Comparison of ENCODE assay signal across 14 mouse cellular contexts in the genomic region with DNA sequence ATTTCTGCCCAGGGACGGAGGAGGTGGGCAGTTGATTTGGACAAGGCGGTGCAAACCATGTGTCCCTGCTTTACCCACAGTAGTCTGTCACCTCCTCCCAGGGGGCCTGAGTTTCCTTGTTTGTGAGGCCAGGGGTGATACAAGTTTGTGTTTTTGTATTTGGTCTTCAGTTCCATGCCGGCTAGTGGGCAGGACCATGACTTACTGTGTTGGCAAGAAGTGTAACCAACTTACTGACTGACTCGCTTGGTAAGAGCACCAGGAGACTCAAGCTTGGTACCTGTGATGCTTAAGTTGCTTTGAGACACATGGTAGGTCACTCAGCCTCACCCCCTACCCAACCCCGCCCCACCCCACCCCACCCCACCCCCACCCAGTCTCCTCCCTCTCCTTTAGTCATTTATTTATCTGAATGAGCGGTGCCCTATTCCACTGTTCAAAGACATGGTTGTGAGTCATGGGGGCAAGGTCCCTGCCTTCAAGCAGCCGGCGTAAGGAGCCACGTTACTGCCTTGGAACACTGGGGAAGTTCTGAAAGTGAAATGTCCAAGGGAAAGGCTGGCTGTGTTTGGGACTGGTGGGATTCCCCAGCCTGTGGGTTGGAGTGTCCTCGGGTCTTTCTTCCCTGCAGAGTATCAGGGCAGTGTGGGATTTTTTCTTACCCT. TPM values are rescaled to one million over a fixed set of nuclear protein-coding genes. Genes with fewer than 3 reads are reported as not detected.
A peak's percentile ranks its signal among the peaks of the same experiment; 100 is the strongest.
DNase-seq lines count a peak whose midpoint lies in the region; TF ChIP-seq lines count a peak whose summit lies in the region.
"Had no signal": no experiment of that assay in that cellular context is flagged by ENCODE, and none has a peak within 500 bp of the region (broad histone marks: within the 10 kb centered on the region; RNA-seq: fewer than 3 reads in every experiment).

No protein-coding gene starts in this region.

- H3K79me3 ChIP-seq in C2C12 (ENCODE audit: low read depth), result peaks cover 88% of the 10 kb centered on the region

- no peak overlapping the region for H3ac ChIP-seq in C2C12 (ENCODE audit: control insufficient read depth, insufficient read length, low read depth)

- H3K4me3 ChIP-seq in C2C12 (ENCODE audit: insufficient read depth, poor library complexity, severe bottlenecking), result no peak overlapping the region
- no peak overlapping the region for H3K4me3 ChIP-seq in embryonic fibroblast, embryonic 13.5 days (ENCODE audit: insufficient read depth, low read length)
- H3K4me3 ChIP-seq: heart, embryonic 13.5 days; hindbrain, embryonic 15.5 days; limb, embryonic 10.5 days had no signal

- peak overlapping the region; percentile 3; the same call in 1 of the 2 replicates for H3K27ac ChIP-seq in embryonic fibroblast, embryonic 13.5 days (ENCODE audit: insufficient read depth, low read length)
- H3K27ac ChIP-seq: heart, embryonic 13.5 days; hindbrain, embryonic 15.5 days; limb, embryonic 10.5 days had no signal

- H3K4me1 ChIP-seq in embryonic fibroblast, embryonic 13.5 days (ENCODE audit: control insufficient read depth, insufficient read depth, low read length), result peaks cover 8% of the 10 kb centered on the region

- H3K79me2 ChIP-seq in C2C12 (ENCODE audit: control insufficient read depth, insufficient read depth), result peaks cover 100% of the 10 kb centered on the region

- no peak for TF ChIP-seq CTCF in C2C12 (IDR thresholded peaks at IDR 0.05; ENCODE audit: control insufficient read depth, insufficient read depth, insufficient read length)
- no peak for TF ChIP-seq CTCF in embryonic fibroblast, embryonic 13.5 days (IDR thresholded peaks at IDR 0.05; ENCODE audit: borderline replicate concordance, insufficient read depth, low read length)

- intact Hi-C loops in heart, postnatal 25 days (cut with DNase I), result no loop called here

- no peaks in the 10 kb centered on the region for H3K27me3 ChIP-seq in C2C12 (ENCODE audit: control insufficient read depth, insufficient read depth, insufficient read length)
- H3K27me3 ChIP-seq: heart, embryonic 13.5 days; hindbrain, embryonic 15.5 days had no signal

- no peak for TF ChIP-seq POLR2A in embryonic fibroblast, embryonic 13.5 days (IDR thresholded peaks at IDR 0.05; ENCODE audit: low read depth, low read length)

- DNase-seq in heart, adult 11 months, result peak; percentile 87
- no peak for DNase-seq in heart, postnatal 25 days (ENCODE audit: low spot score)
- peak; percentile 56 to 60 for DNase-seq in kidney, postnatal 36 days
- no peak for DNase-seq in frontal cortex, postnatal 14 days (ENCODE audit: low spot score in 2 of 2)
- DNase-seq in thymus, postnatal 14 days, result no peak
- DNase-seq in cerebellum, postnatal 25 days, result no peak
- DNase-seq: gastrocnemius, postnatal 14 days; lung, adult 2 months; thymus, postnatal 36 days had no signal

- H3K36me3 ChIP-seq in C2C12 (ENCODE audit: control insufficient read depth, insufficient read depth), result peaks cover 21% of the 10 kb centered on the region
- H3K36me3 ChIP-seq: hindbrain, embryonic 15.5 days had no signal

TF ChIP-seq in C2C12, 6 proteins besides CTCF, POLR2A, EP300 and RAD21:
- TF ChIP-seq MYOD1 (IDR thresholded peaks at IDR 0.05; ENCODE audit: control insufficient read depth, insufficient read length, low read depth), result no peak
- TF ChIP-seq MAX (IDR thresholded peaks at IDR 0.05), result peak; percentile 9

RNA-seq across cellular contexts. Expression of a gene that starts 12.5 kb away (rescaled TPM):
- 1 to 10 TPM; 3.4 to 4.3 TPM for total RNA-seq in heart, postnatal 25 days (2021)
- polyA plus RNA-seq in C2C12 (2012; fragmentation: generic; extraction: Trizol), result 27.9 TPM
- 38.1 and 52.3 TPM in 2 replicates for polyA plus RNA-seq in embryonic fibroblast, embryonic 13.5 days (2011; ENCODE audit: insufficient read length, low read depth, missing spikeins)

Comparison
In these comparisons a context has a peak if more than half of its experiments do, and no peak if none do; other contexts are left out.
1. DNase-seq: peak in heart, adult 11 months (single experiment) and kidney, postnatal 36 days (2 of 2); none in heart, postnatal 25 days (single experiment), frontal cortex, postnatal 14 days (0 of 2), thymus, postnatal 14 days (single experiment) and cerebellum, postnatal 25 days (0 of 2).